Comparison of ENCODE assay signal across 8 mouse cellular contexts in genomic region chr11:115202316-115202715, GRCm38 (mm10). TPM values are rescaled to one million over a fixed set of nuclear protein-coding genes. Genes with fewer than 3 reads are reported as not detected.
DNase-seq lines count a peak whose midpoint lies in the region; ATAC-seq and TF ChIP-seq lines count a peak whose summit lies in the region.

No protein-coding gene starts in this region.

- WGBS in embryonic facial prominence, embryonic 14.5 days, result 18% methylated on average over 12 of the region's 12 CpGs
- WGBS in heart, embryonic 10.5 days, result 13% methylated on average over 12 of the region's 12 CpGs
- WGBS in kidney, embryonic 16.5 days, result 16% methylated on average over 12 of the region's 12 CpGs
- 19% methylated on average over 12 of the region's 12 CpGs for WGBS in liver, embryonic 14.5 days (ENCODE audit: insufficient replicate concordance)
- 15% methylated on average over 12 of the region's 12 CpGs for WGBS in neural tube, embryonic 12.5 days
- WGBS in stomach, embryonic 15.5 days, result 14% methylated on average over 12 of the region's 12 CpGs

- H3K4me1 ChIP-seq in embryonic facial prominence, embryonic 14.5 days (ENCODE audit: control insufficient read depth, insufficient read depth, low read length), result no peaks in the 10 kb centered on the region
- peaks cover 26% of the 10 kb centered on the region for H3K4me1 ChIP-seq in heart, embryonic 10.5 days
- no peaks in the 10 kb centered on the region for H3K4me1 ChIP-seq in kidney, embryonic 16.5 days (ENCODE audit: insufficient read depth, low read length)
- no peaks in the 10 kb centered on the region for H3K4me1 ChIP-seq in liver, embryonic 14.5 days (replicated peaks; ENCODE audit: control insufficient read depth in 2 of 2, insufficient read depth in 2 of 2, low read length in 1 of 2)
- peaks cover 24% of the 10 kb centered on the region for H3K4me1 ChIP-seq in neural tube, embryonic 12.5 days
- H3K4me1 ChIP-seq in stomach, embryonic 15.5 days, result no peaks in the 10 kb centered on the region

- H3K4me3 ChIP-seq in embryonic facial prominence, embryonic 14.5 days (ENCODE audit: low read depth, low read length), result no peak overlapping the region
- H3K4me3 ChIP-seq in heart, embryonic 10.5 days, result no peak overlapping the region
- H3K4me3 ChIP-seq in kidney, embryonic 16.5 days (ENCODE audit: low read length), result no peak overlapping the region
- H3K4me3 ChIP-seq in liver, embryonic 14.5 days (ENCODE audit: insufficient read depth in 1 of 2, low read depth in 2 of 2, low read length in 2 of 2), result no peak overlapping the region
- H3K4me3 ChIP-seq in neural tube, embryonic 12.5 days, result no peak overlapping the region
- H3K4me3 ChIP-seq in stomach, embryonic 15.5 days (replicated peaks), result no peak overlapping the region

- no peak for TF ChIP-seq EP300 in liver, embryonic 14.5 days (IDR thresholded peaks at IDR 0.05; ENCODE audit: low read depth)

- peak; percentile 93 for TF ChIP-seq CTCF in liver, embryonic 14.5 days (IDR thresholded peaks at IDR 0.05; ENCODE audit: low read depth)

- no peak overlapping the region for H3K27ac ChIP-seq in embryonic facial prominence, embryonic 14.5 days (replicated peaks; ENCODE audit: low read depth, low read length)
- H3K27ac ChIP-seq in heart, embryonic 10.5 days, result no peak overlapping the region
- no peak overlapping the region for H3K27ac ChIP-seq in kidney, embryonic 16.5 days (ENCODE audit: low read length)
- no peak overlapping the region for H3K27ac ChIP-seq in liver, embryonic 14.5 days
- no peak overlapping the region for H3K27ac ChIP-seq in neural tube, embryonic 12.5 days
- H3K27ac ChIP-seq in stomach, embryonic 15.5 days, result no peak overlapping the region

- H3K27me3 ChIP-seq in embryonic facial prominence, embryonic 14.5 days (replicated peaks; ENCODE audit: control insufficient read depth, insufficient read depth, low read length), result no peaks in the 10 kb centered on the region
- peaks cover 43% of the 10 kb centered on the region for H3K27me3 ChIP-seq in heart, embryonic 10.5 days (ENCODE audit: insufficient read depth, poor library complexity, severe bottlenecking)
- no peaks in the 10 kb centered on the region for H3K27me3 ChIP-seq in kidney, embryonic 16.5 days (ENCODE audit: insufficient read depth, low read length)
- no peaks in the 10 kb centered on the region for H3K27me3 ChIP-seq in liver, embryonic 14.5 days (ENCODE audit: control insufficient read depth, insufficient read depth, low read length)
- no peaks in the 10 kb centered on the region for H3K27me3 ChIP-seq in neural tube, embryonic 12.5 days (replicated peaks)
- no peaks in the 10 kb centered on the region; the same call in 1 of the 2 replicates for H3K27me3 ChIP-seq in stomach, embryonic 15.5 days (replicated peaks)

- H3K9me3 ChIP-seq in embryonic facial prominence, embryonic 14.5 days (ENCODE audit: control insufficient read depth, low read length), result no peaks in the 10 kb centered on the region
- no peaks in the 10 kb centered on the region for H3K9me3 ChIP-seq in heart, embryonic 10.5 days
- H3K9me3 ChIP-seq in kidney, embryonic 16.5 days (ENCODE audit: low read length), result no peaks in the 10 kb centered on the region
- no peaks in the 10 kb centered on the region for H3K9me3 ChIP-seq in liver, embryonic 14.5 days (ENCODE audit: control insufficient read depth, low read length)
- H3K9me3 ChIP-seq in neural tube, embryonic 12.5 days, result no peaks in the 10 kb centered on the region
- no peaks in the 10 kb centered on the region for H3K9me3 ChIP-seq in stomach, embryonic 15.5 days

- DNase-seq in A20 (ENCODE audit: low read depth, low spot score), result peak; percentile 70
- peak; percentile 83 for DNase-seq in adrenal gland, postnatal 25 days
- peak; percentile 81 for DNase-seq in embryonic facial prominence, embryonic 14.5 days (ENCODE audit: low spot score)
- DNase-seq in heart, embryonic 10.5 days (ENCODE audit: low spot score), result peak; percentile 91
- DNase-seq in liver, embryonic 14.5 days (ENCODE audit: low read depth in 3 of 3, low spot score in 3 of 3), result no peak

- peaks cover 36% of the 10 kb centered on the region; the same call in 1 of the 2 replicates for H3K36me3 ChIP-seq in embryonic facial prominence, embryonic 14.5 days (ENCODE audit: control insufficient read depth, insufficient read depth, low read length)
- H3K36me3 ChIP-seq in heart, embryonic 10.5 days, result peaks cover 43% of the 10 kb centered on the region
- H3K36me3 ChIP-seq in kidney, embryonic 16.5 days (ENCODE audit: insufficient read depth, low read length), result peaks cover 19% of the 10 kb centered on the region; the same call in 1 of the 2 replicates
- H3K36me3 ChIP-seq in liver, embryonic 14.5 days (replicated peaks; ENCODE audit: control insufficient read depth, insufficient read depth, low read depth), result no peaks in the 10 kb centered on the region
- peaks cover 23% of the 10 kb centered on the region for H3K36me3 ChIP-seq in neural tube, embryonic 12.5 days
- peaks cover 9% of the 10 kb centered on the region; the same call in 1 of the 2 replicates for H3K36me3 ChIP-seq in stomach, embryonic 15.5 days

- no peak overlapping the region for H3K9ac ChIP-seq in embryonic facial prominence, embryonic 14.5 days (ENCODE audit: low read depth, low read length)
- H3K9ac ChIP-seq in kidney, embryonic 16.5 days (replicated peaks; ENCODE audit: low read length), result no peak overlapping the region
- no peak overlapping the region for H3K9ac ChIP-seq in liver, embryonic 14.5 days (replicated peaks)
- no peak overlapping the region for H3K9ac ChIP-seq in neural tube, embryonic 12.5 days
- H3K9ac ChIP-seq in stomach, embryonic 15.5 days, result no peak overlapping the region

- ATAC-seq in embryonic facial prominence, embryonic 14.5 days (ENCODE audit: low read depth), result peak; percentile 89
- ATAC-seq in kidney, embryonic 16.5 days (ENCODE audit: low FRiP score, low TSS enrichment), result peak; percentile 86
- peak; percentile 57; the same call in 1 of the 2 replicates for ATAC-seq in liver, embryonic 14.5 days (ENCODE audit: insufficient read depth)
- ATAC-seq in neural tube, embryonic 12.5 days (ENCODE audit: low FRiP score, low read depth), result peak; percentile 54; the same call in 1 of the 2 replicates
- 0 out of 2 replicates have a peak, but pooled peaks have one; percentile 70 for ATAC-seq in stomach, embryonic 15.5 days (ENCODE audit: insufficient read depth, low FRiP score, low read depth)

- H3K4me2 ChIP-seq in embryonic facial prominence, embryonic 14.5 days (ENCODE audit: low read depth, low read length), result no peak overlapping the region
- H3K4me2 ChIP-seq in kidney, embryonic 16.5 days (replicated peaks; ENCODE audit: low read depth, low read length), result no peak overlapping the region
- no peak overlapping the region for H3K4me2 ChIP-seq in liver, embryonic 14.5 days (ENCODE audit: low read depth)
- no peak overlapping the region for H3K4me2 ChIP-seq in neural tube, embryonic 12.5 days (replicated peaks)
- H3K4me2 ChIP-seq in stomach, embryonic 15.5 days, result no peak overlapping the region

RNA-seq across cellular contexts. Expression of gene Nat9, which starts 14.7 kb away (rescaled TPM):
- total RNA-seq in adrenal gland, postnatal 25 days (2021), result 37.3 and 38.1 TPM in 2 replicates
- polyA plus RNA-seq in embryonic facial prominence, embryonic 14.5 days (2014; fragmentation: Nextera tagmentation; extraction: Ambion mirVana), result 20.0 and 23.3 TPM in 2 replicates
- polyA plus RNA-seq in heart, embryonic 10.5 days (2016; fragmentation: Nextera tagmentation; extraction: Ambion mirVana), result 15.8 and 17.0 TPM in 2 replicates
- polyA plus RNA-seq in kidney, embryonic 16.5 days (2015; fragmentation: Nextera tagmentation; extraction: Ambion mirVana), result 28.0 and 29.7 TPM in 2 replicates
- 6.0 and 7.7 TPM in 2 replicates for polyA plus RNA-seq in liver, embryonic 14.5 days (2012; rRNA removed)
- 8.2 and 8.5 TPM in 2 replicates for polyA plus RNA-seq in liver, embryonic 14.5 days (2014; fragmentation: Nextera tagmentation; extraction: Ambion mirVana)
- 19.7 and 20.3 TPM in 2 replicates for polyA plus RNA-seq in neural tube, embryonic 12.5 days (2016; fragmentation: Nextera tagmentation; extraction: Ambion mirVana)
- 23.2 and 24.0 TPM in 2 replicates for polyA plus RNA-seq in stomach, embryonic 15.5 days (2015; fragmentation: Nextera tagmentation; extraction: Ambion mirVana)

RNA-seq across cellular contexts. Expression of gene Tmem104, which starts 15.0 kb away (rescaled TPM):
- 19.9 and 22.3 TPM in 2 replicates for total RNA-seq in adrenal gland, postnatal 25 days (2021)
- polyA plus RNA-seq in embryonic facial prominence, embryonic 14.5 days (2014; fragmentation: Nextera tagmentation; extraction: Ambion mirVana), result 12.5 and 14.9 TPM in 2 replicates
- polyA plus RNA-seq in heart, embryonic 10.5 days (2016; fragmentation: Nextera tagmentation; extraction: Ambion mirVana), result 9.6 TPM in 2 replicates
- polyA plus RNA-seq in kidney, embryonic 16.5 days (2015; fragmentation: Nextera tagmentation; extraction: Ambion mirVana), result 11.7 and 13.8 TPM in 2 replicates
- 1.7 and 2.1 TPM in 2 replicates for polyA plus RNA-seq in liver, embryonic 14.5 days (2012; rRNA removed)
- polyA plus RNA-seq in liver, embryonic 14.5 days (2014; fragmentation: Nextera tagmentation; extraction: Ambion mirVana), result 4.0 and 4.1 TPM in 2 replicates
- polyA plus RNA-seq in neural tube, embryonic 12.5 days (2016; fragmentation: Nextera tagmentation; extraction: Ambion mirVana), result 8.6 and 9.7 TPM in 2 replicates
- polyA plus RNA-seq in stomach, embryonic 15.5 days (2015; fragmentation: Nextera tagmentation; extraction: Ambion mirVana), result 9.3 and 11.5 TPM in 2 replicates

RNA-seq across cellular contexts. Expression of gene Slc9a3r1, which starts 39.2 kb away (rescaled TPM):
- 17.5 and 18.1 TPM in 2 replicates for total RNA-seq in adrenal gland, postnatal 25 days (2021)
- polyA plus RNA-seq in embryonic facial prominence, embryonic 14.5 days (2014; fragmentation: Nextera tagmentation; extraction: Ambion mirVana), result 40.6 and 43.5 TPM in 2 replicates
- polyA plus RNA-seq in heart, embryonic 10.5 days (2016; fragmentation: Nextera tagmentation; extraction: Ambion mirVana), result 29.5 and 74.6 TPM in 2 replicates
- polyA plus RNA-seq in kidney, embryonic 16.5 days (2015; fragmentation: Nextera tagmentation; extraction: Ambion mirVana), result 165 and 170 TPM in 2 replicates
- polyA plus RNA-seq in liver, embryonic 14.5 days (2012; rRNA removed), result 37.9 and 41.4 TPM in 2 replicates
- polyA plus RNA-seq in liver, embryonic 14.5 days (2014; fragmentation: Nextera tagmentation; extraction: Ambion mirVana), result 49.6 and 58.3 TPM in 2 replicates
- polyA plus RNA-seq in neural tube, embryonic 12.5 days (2016; fragmentation: Nextera tagmentation; extraction: Ambion mirVana), result 36.7 and 41.1 TPM in 2 replicates
- 142 and 144 TPM in 2 replicates for polyA plus RNA-seq in stomach, embryonic 15.5 days (2015; fragmentation: Nextera tagmentation; extraction: Ambion mirVana)

Comparison
In these comparisons a context has a peak if more than half of its experiments do, and no peak if none do; other contexts are left out.
1. DNase-seq: peak in A20 (single experiment), adrenal gland, postnatal 25 days (single experiment), embryonic facial prominence, embryonic 14.5 days (single experiment) and heart, embryonic 10.5 days (single experiment); none in liver, embryonic 14.5 days (0 of 3).
2. Peak in every context shown above with its lines, with median percentiles within 50 percentile points of each other: ATAC-seq.